Mouse (Mus musculus) midbrain, embryonic 13.5 days (tissue): ENCODE data around the gene Pard3b. TPM values are rescaled to one million over a fixed set of nuclear protein-coding genes. Genes with fewer than 3 reads are reported as not detected.

Experiments used
- ATAC-seq: fragments of 200-750 bp; cut with Nextera tagmentation; 2 replicates; pipeline ENCODE4 v1.8.0; 2017; ENCODE audit warnings: mild to moderate bottlenecking, moderate TSS enrichment, moderate library complexity
- H3K27ac ChIP-seq: fragments of 300-500 bp; sonication (generic); 2 replicates; pipeline ENCODE4 v1.5.1; 2015; ENCODE audit warnings: inconsistent platforms, mild to moderate bottlenecking, moderate library complexity
- H3K27me3 ChIP-seq: fragments of 300-500 bp; sonication (generic); 2 replicates; pipeline ENCODE4 v1.6.1; 2015; ENCODE audit warnings: mild to moderate bottlenecking, inconsistent platforms
- H3K36me3 ChIP-seq: fragments of 300-500 bp; sonication (generic); 2 replicates; pipeline ENCODE4 v1.6.1; 2015; ENCODE audit warnings: mild to moderate bottlenecking, inconsistent platforms
- H3K4me1 ChIP-seq: fragments of 300-500 bp; sonication (generic); replicated peaks from 2 replicates; pipeline ENCODE4 v1.6.1; 2015; ENCODE audit warnings: inconsistent platforms
- H3K4me2 ChIP-seq: fragments of 300-500 bp; sonication (generic); replicated peaks from 2 replicates; pipeline ENCODE4 v1.6.1; 2015; ENCODE audit warnings: moderate library complexity, mild to moderate bottlenecking, inconsistent platforms
- H3K4me3 ChIP-seq: fragments of 300-500 bp; sonication (generic); replicated peaks from 2 replicates; pipeline ENCODE4 v1.5.1; 2015; ENCODE audit warnings: mild to moderate bottlenecking, inconsistent platforms
- H3K9ac ChIP-seq: fragments of 300-500 bp; sonication (generic); replicated peaks from 2 replicates; pipeline ENCODE4 v1.6.1; 2015; ENCODE audit warnings: mild to moderate bottlenecking, inconsistent platforms
- H3K9me3 ChIP-seq: fragments of 300-500 bp; sonication (generic); 2 replicates; pipeline ENCODE4 v1.6.1; 2016; ENCODE audit warnings: mild to moderate bottlenecking, inconsistent platforms
- WGBS: fragments of 180-500 bp; shearing (Covaris S2); methylation state at CpG from one replicate; pipeline ENCODE4 v1.1.7; 2015; 5-methylcytosine and 5-hydroxymethylcytosine counted together
- polyA plus RNA-seq: library from polyadenylated mRNA; unstranded; fragments of >200 nt; fragmentation: Nextera tagmentation; extraction: Ambion mirVana; gene quantifications from 2 replicates; pipeline ENCODE4 v1.2.1, GENCODE M21; 2015

The Pard3b gene
- polyA plus RNA-seq, 1 experiment from 2014 or later, result 9.4 TPM

DNA sequence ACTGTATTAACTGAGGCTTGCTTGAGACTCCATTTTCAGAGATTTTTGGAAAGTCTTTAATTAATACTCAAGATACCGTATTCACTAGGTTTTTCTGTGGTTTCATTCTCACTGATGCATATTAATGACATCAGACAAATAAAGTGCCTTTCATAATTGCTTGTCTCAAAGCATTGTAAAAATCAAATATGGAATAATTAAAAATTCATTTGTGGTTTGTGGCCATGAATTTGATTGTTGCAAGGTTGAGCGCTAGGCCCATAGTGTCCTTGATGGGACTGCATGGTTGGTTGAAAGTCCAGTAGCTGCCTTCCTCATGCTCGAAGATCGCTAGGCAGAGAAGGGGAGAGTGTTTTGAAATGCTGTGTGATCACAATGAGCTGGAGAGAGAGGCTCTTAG is 323.9 kb downstream of the Pard3b start:
- WGBS, result 85% methylated on average over 4 of the region's 4 CpGs
- Histone ChIP-seq H3K27ac (no peak overlapping the region), H3K36me3 (no peaks in the 10 kb centered on the region), H3K9ac (no peak overlapping the region), H3K9me3 (no peaks in the 10 kb centered on the region), H3K4me2 (no peak overlapping the region), H3K27me3 (no peaks in the 10 kb centered on the region), H3K4me1 (peaks cover 11% of the 10 kb centered on the region), H3K4me3 (no peak overlapping the region)
- ATAC-seq, result no peak

DNA sequence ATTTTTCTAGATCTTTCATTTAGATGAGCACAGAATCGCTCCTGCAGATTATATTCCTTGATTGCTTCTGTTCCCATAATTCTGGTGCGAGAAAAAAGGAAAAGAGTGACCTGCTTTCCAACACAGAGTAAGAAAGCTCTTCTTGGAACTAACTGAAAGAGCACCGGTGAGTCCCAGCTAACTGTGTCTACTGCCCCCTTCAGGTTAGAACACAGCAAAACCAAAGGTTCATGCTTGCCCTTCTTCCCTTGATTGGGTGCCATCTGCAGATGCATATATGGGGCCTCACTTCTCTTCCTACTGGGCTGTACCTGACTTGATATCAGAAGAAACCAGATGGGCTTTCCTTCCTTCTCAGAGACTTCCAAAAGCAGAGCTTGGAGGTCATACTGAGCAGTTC is 328.5 kb downstream of the Pard3b start:
- no peaks in the 10 kb centered on the region for H3K36me3 ChIP-seq
- H3K27me3 ChIP-seq, result no peaks in the 10 kb centered on the region
- 74% methylated on average over 3 of the region's 3 CpGs for WGBS
- H3K4me3 ChIP-seq, result no peak overlapping the region
- ATAC-seq, result no peak
- H3K9ac ChIP-seq, result no peak overlapping the region
- H3K4me2 ChIP-seq, result no peak overlapping the region
- H3K27ac ChIP-seq, result no peak overlapping the region
- H3K9me3 ChIP-seq, result no peaks in the 10 kb centered on the region
- H3K4me1 ChIP-seq, result peaks cover 22% of the 10 kb centered on the region

DNA sequence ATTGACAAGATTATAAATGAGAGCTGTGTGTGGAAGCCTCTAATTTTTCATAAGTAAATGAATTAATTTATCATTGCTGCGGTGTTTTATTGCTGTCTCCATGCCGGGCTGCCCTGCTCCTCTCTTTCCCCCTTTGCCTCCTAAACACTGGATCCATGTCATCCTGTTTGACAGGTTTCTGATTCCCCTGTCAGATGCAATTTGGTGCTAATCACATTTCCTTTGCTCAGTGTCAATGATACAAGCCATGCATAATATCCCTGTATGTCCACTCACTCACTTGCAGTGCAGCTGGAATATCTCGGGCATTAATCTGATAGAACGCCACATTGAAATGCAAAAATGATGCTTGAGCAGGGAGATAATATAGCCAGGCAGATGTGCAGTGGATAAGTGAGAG is 329.2 kb downstream of the Pard3b start:
- Histone ChIP-seq H3K27ac (peak overlapping the region; percentile 7; the same call in 1 of the 2 replicates), H3K27me3 (no peaks in the 10 kb centered on the region), H3K4me3 (no peak overlapping the region), H3K4me2 (no peak overlapping the region), H3K9ac (no peak overlapping the region), H3K9me3 (no peaks in the 10 kb centered on the region), H3K4me1 (peaks cover 22% of the 10 kb centered on the region), H3K36me3 (no peaks in the 10 kb centered on the region)
- 0 out of 2 replicates have a peak, but pooled peaks have one; percentile 45 for ATAC-seq
- 33% methylated on average over 4 of the region's 4 CpGs for WGBS

DNA sequence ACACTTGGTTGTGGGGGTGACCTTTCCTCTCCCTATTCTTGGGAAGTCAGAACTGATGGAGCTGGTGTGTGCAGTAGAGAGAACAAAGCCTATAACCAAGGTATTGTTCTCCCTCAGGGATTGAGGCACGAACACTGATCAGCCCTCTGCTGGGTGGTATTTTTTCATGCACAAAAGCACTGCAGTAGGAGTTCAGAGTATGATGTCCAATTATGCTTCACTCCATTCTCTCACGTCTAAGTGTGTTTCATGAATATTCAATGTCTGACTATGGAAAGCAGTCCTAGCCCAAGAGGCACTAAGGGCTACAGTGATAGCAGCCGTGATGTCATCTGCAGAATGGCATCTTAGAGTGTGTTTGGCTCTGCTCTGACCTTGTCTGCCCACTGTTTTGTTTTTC is 359.1 kb downstream of the Pard3b start:
- Histone ChIP-seq H3K27ac (no peak overlapping the region), H3K27me3 (no peaks in the 10 kb centered on the region), H3K4me2 (no peak overlapping the region), H3K36me3 (no peaks in the 10 kb centered on the region), H3K4me1 (peaks cover 12% of the 10 kb centered on the region), H3K9me3 (no peaks in the 10 kb centered on the region), H3K4me3 (no peak overlapping the region), H3K9ac (no peak overlapping the region)
- 7% methylated on average over 3 of the region's 3 CpGs for WGBS
- peak; percentile 73; the same call in 1 of the 2 replicates for ATAC-seq

DNA sequence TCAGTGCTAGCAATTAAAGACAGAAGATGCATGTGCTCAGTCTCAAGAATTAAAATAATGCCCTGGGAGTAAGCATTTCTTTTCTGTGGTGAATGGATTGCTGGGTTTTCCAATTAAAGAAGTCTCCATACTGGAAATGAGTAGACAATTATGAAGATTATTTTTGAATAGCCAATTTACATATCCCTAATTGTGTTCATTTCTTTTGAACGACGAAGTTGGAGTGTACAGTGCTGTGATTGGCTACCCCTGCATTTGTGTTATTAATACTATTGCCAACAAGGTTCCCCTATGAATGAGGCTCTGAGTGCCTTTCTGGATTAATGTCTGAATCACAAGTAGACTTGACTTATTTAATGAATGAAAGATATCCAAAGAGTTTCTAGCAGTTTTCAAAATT is 370.2 kb downstream of the Pard3b start:
- Histone ChIP-seq H3K4me1 (no peaks in the 10 kb centered on the region), H3K4me3 (no peak overlapping the region), H3K36me3 (no peaks in the 10 kb centered on the region), H3K9me3 (no peaks in the 10 kb centered on the region), H3K9ac (no peak overlapping the region), H3K27me3 (no peaks in the 10 kb centered on the region), H3K27ac (no peak overlapping the region), H3K4me2 (no peak overlapping the region)
- WGBS, result 88% methylated on average over 2 of the region's 2 CpGs
- no peak for ATAC-seq

DNA sequence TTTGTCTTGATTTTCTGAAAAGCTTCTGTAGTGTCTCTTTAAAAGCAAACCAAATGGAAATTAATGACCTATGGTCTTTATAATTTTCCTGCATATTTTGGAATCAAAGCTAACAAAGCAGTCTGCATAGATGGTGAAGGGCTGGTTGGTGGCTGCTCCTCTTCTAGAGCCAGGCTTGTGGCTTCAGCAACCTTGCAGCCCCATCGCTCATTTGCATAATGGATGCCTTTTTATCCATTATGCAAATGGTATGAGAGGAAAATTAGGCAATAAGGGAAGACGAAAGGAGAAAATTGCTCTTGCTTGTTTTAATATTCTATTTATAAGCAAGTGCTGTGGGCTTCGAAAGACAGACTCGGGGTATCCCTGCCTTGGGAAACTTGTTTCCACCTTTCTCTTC is 373.1 kb downstream of the Pard3b start:
- WGBS, result 77% methylated on average over 4 of the region's 4 CpGs
- H3K36me3 ChIP-seq, result no peaks in the 10 kb centered on the region
- no peak overlapping the region for H3K4me2 ChIP-seq
- H3K27ac ChIP-seq, result no peak overlapping the region
- H3K9me3 ChIP-seq, result no peaks in the 10 kb centered on the region
- ATAC-seq, result no peak
- H3K9ac ChIP-seq, result no peak overlapping the region
- H3K4me3 ChIP-seq, result no peak overlapping the region
- no peaks in the 10 kb centered on the region for H3K27me3 ChIP-seq
- peaks cover 3% of the 10 kb centered on the region for H3K4me1 ChIP-seq

DNA sequence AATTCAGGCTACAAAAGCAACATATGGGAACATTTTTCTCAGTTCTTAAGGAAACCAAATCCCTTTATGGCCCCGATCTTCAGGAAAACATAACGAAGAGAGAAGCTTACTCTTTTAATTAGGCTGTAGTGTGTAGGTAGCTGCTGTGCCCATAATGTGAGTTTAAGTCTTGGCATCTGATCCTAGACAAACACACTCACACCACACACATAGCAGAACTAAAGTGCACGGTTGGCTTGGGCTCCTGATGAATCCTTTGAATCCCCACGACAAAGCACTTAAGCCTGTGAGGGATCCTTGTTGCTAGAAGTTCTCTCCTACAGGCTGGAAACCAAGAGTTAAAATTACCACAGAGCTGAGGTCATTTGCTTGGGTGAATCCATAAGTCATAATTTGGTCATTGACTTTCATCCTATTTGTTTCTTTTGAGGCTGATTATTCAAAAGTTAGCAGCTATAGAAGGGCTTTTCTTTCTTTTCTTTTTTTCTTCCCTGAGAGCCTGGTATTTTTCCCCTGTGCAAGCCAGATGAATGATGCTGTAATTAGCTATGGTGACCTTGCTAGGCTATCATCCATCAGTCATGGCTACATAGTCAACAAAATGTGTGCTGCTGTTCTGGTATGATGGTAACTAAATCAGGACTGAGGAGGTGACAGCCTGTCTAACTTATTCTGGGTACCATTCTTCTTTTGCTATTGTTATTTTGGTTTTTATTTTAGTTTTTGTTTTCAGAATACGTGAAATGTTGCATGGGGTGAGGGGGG is 378.1 kb downstream of the Pard3b start:
- Histone ChIP-seq H3K27ac (no peak overlapping the region), H3K27me3 (no peaks in the 10 kb centered on the region), H3K4me1 (peaks cover 24% of the 10 kb centered on the region), H3K9me3 (no peaks in the 10 kb centered on the region), H3K4me2 (no peak overlapping the region), H3K9ac (no peak overlapping the region), H3K36me3 (no peaks in the 10 kb centered on the region), H3K4me3 (no peak overlapping the region)
- ATAC-seq, result no peak
- 20% methylated on average over 5 of the region's 5 CpGs for WGBS

DNA sequence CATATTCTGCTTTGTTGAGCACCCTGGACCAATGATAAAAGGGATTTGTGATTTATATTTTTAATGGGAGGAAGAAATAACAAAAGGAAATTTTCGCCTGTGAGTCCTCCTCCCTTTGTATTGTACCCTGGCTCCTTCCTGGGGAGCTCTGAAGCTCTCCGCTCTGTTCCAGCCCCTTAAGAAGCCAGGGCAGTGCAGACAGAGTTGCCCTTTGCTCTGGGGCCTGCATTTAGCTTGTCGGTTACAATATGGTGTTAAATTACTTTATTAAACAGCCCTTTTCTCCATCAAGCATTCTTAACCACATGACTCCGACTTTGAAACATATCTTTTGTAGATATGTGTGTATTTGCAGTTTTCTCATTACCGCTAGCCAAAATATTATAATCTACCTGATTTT is 379.7 kb downstream of the Pard3b start:
- no peak for ATAC-seq
- H3K27me3 ChIP-seq, result no peaks in the 10 kb centered on the region
- H3K4me2 ChIP-seq, result no peak overlapping the region
- no peaks in the 10 kb centered on the region for H3K9me3 ChIP-seq
- H3K4me1 ChIP-seq, result peaks cover 24% of the 10 kb centered on the region
- 30% methylated on average over 5 of the region's 5 CpGs for WGBS
- H3K4me3 ChIP-seq, result no peak overlapping the region
- H3K36me3 ChIP-seq, result no peaks in the 10 kb centered on the region
- H3K27ac ChIP-seq, result no peak overlapping the region
- H3K9ac ChIP-seq, result no peak overlapping the region

DNA sequence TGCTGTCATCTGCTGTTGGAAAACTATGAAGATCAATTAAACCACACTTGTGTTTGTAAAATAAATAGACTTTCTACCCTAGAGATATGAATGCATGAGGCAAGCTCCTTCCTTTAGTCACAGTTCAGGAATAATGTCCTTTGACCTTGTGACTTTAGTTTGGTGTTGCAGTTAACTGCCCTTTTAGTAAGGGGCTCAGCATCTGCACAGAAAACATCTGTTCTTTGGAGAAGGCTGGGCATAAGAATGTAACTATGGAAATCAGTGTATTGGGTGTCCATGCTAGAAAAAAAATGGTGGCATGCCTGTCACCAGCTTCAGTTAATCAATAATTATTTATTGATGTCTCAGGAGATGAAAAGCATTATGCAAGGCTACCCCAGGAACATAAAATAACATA is 381.1 kb downstream of the Pard3b start:
- Histone ChIP-seq H3K4me2 (no peak overlapping the region), H3K4me3 (no peak overlapping the region), H3K27me3 (no peaks in the 10 kb centered on the region), H3K9me3 (no peaks in the 10 kb centered on the region), H3K27ac (no peak overlapping the region), H3K9ac (no peak overlapping the region), H3K36me3 (no peaks in the 10 kb centered on the region), H3K4me1 (peaks cover 24% of the 10 kb centered on the region)
- no peak for ATAC-seq

DNA sequence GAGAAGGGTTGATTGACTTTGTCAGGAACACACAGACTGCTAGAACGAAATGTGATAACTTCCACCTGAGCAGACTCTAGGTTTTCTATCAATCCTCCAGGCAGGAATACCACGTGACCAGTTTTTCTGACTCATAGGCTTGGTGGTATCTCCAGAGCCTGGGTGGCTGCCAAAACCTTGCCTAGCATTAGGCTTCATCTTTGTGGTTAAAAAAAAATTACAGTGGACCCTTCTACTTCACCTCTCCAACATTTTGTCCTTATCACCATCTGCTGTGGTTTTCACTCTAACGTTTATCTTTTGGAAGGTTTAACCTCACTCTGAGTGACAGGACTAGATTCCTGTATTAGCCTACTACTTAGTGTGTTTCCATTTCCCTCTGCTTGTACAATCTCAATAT is 403.1 kb downstream of the Pard3b start:
- ATAC-seq, result no peak
- H3K4me1 ChIP-seq, result no peaks in the 10 kb centered on the region
- 89% methylated on average over 3 of the region's 3 CpGs for WGBS
- H3K4me2 ChIP-seq, result no peak overlapping the region
- no peaks in the 10 kb centered on the region for H3K27me3 ChIP-seq
- H3K4me3 ChIP-seq, result no peak overlapping the region
- H3K36me3 ChIP-seq, result no peaks in the 10 kb centered on the region
- no peak overlapping the region for H3K27ac ChIP-seq
- no peaks in the 10 kb centered on the region for H3K9me3 ChIP-seq
- no peak overlapping the region for H3K9ac ChIP-seq

DNA sequence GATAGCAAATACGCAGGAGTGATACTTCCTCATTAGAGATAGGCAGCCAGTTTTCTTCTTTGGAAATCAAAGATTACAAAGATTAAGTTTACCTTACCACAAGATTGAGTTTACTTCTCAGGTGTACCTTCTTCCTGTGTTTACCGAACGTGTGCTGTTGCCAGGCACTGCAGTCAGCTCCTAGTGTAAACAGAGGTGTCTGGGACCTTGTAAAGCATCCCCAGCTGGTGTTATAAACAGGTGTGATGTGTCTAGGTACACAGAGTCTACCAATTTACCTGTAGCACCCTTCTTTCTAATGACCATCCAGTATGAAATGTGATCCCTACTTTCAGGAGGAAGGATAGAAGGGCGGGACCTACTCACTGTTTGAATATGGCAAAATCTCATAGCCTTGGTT is 410.0 kb downstream of the Pard3b start:
- peaks cover 9% of the 10 kb centered on the region for H3K4me1 ChIP-seq
- H3K36me3 ChIP-seq, result no peaks in the 10 kb centered on the region
- 90% methylated on average over 4 of the region's 4 CpGs for WGBS
- ATAC-seq, result no peak
- H3K4me3 ChIP-seq, result no peak overlapping the region
- H3K27me3 ChIP-seq, result no peaks in the 10 kb centered on the region
- H3K27ac ChIP-seq, result no peak overlapping the region
- H3K9me3 ChIP-seq, result no peaks in the 10 kb centered on the region
- no peak overlapping the region for H3K9ac ChIP-seq
- no peak overlapping the region for H3K4me2 ChIP-seq

DNA sequence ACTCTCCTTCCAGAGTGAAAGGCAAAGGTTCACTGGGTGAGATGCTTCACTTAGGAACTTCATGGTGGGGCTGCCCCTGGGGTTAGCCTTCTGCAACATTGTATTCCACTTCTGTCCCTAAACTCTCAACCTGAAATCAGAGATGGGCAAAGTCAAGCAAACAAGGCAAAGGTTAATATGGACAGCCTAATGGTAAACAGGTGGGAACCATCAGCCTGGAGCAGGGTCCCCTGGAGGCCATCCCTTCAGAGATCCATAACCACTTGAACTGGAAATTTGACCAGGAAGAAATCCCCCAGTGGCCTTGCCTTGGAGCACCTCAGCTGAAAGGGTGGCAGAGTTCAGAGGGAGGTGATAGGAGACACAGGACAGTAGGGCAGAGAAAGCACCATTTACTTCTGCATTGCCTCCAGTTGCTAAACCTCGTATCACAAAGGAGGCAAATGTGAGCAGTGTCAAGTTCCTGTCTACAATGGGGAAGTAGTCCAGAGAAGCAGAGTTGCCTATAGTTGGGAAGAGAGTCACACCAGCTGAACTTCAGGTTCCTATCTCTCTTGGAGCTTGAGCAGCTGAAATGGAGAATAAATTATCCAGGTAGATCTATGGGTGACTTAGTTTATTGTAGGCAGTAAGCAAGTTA is 412.7 kb downstream of the Pard3b start:
- Histone ChIP-seq H3K9me3 (no peaks in the 10 kb centered on the region), H3K27ac (no peak overlapping the region), H3K36me3 (no peaks in the 10 kb centered on the region), H3K4me1 (peaks cover 15% of the 10 kb centered on the region), H3K27me3 (no peaks in the 10 kb centered on the region), H3K4me2 (no peak overlapping the region), H3K9ac (no peak overlapping the region), H3K4me3 (no peak overlapping the region)
- WGBS, result 71% methylated on average over 1 of the region's 1 CpGs
- no peak for ATAC-seq
